Mouse (Mus musculus) spleen, postnatal 36 days (tissue): ENCODE data around the gene Tpmt.

ENCODE experiments used
- DNase-seq, 2 experiments: peaks; one replicate each; pipeline ENCODE4 v3.0.0; 2022; ENCODE audit warnings: low spot score in 2 of 2, mixed read lengths in 1 of 2

Gene Tpmt

GRCm38 (mm10) chr13:47043030-47043680 lies 1.4 kb downstream of the Tpmt start, which contains the start of gene Kdm1b:
Gene Kdm1b, plus strand, starts transcription at chr13:47043499.
- DNase-seq: peak; percentile 98 to 99

GRCm38 (mm10) chr13:47042024-47042633 lies 2.4 kb downstream of the Tpmt start:
- DNase-seq: no peak

GRCm38 (mm10) chr13:47040061-47040460 lies 4.5 kb downstream of the Tpmt start:
- DNase-seq: no peak

GRCm38 (mm10) chr13:47037946-47038345 lies 6.6 kb downstream of the Tpmt start:
- no peak for DNase-seq

- DNase-seq: no peak
These were observed 10.9 kb downstream of the Tpmt start for GRCm38 (mm10) chr13:47033602-47034001.

- no peak for DNase-seq
These were observed 14.0 kb downstream of the Tpmt start for GRCm38 (mm10) chr13:47030376-47031107.

GRCm38 (mm10) chr13:47020798-47021197 lies 23.7 kb downstream of the Tpmt start:
- no peak for DNase-seq

- DNase-seq: no peak
These were observed 24.8 kb downstream of the Tpmt start for GRCm38 (mm10) chr13:47019774-47020173.

GRCm38 (mm10) chr13:47017259-47017658 lies 27.3 kb downstream of the Tpmt start:
- DNase-seq: no peak

- no peak for DNase-seq
These were observed 29.4 kb downstream of the Tpmt start for GRCm38 (mm10) chr13:47015195-47015501.

- peak; percentile 37 to 41 for DNase-seq
These were observed 30.0 kb downstream of the Tpmt start, which contains the start of gene Nhlrc1 for GRCm38 (mm10) chr13:47014334-47015194. Gene Nhlrc1, minus strand, starts transcription at chr13:47014850.

GRCm38 (mm10) chr13:47013740-47014139 lies 30.8 kb downstream of the Tpmt start:
- no peak for DNase-seq

GRCm38 (mm10) chr13:47001590-47001989 lies 42.9 kb downstream of the Tpmt start:
- DNase-seq: no peak

GRCm38 (mm10) chr13:46999498-46999897 lies 45.0 kb downstream of the Tpmt start:
- DNase-seq: no peak

GRCm38 (mm10) chr13:46997355-46997754 lies 47.2 kb downstream of the Tpmt start:
- no peak for DNase-seq

- DNase-seq: no peak
These were observed 51.3 kb downstream of the Tpmt start for GRCm38 (mm10) chr13:46993274-46993551.

GRCm38 (mm10) chr13:46992516-46993273 lies 51.8 kb downstream of the Tpmt start:
- no peak for DNase-seq

GRCm38 (mm10) chr13:46990376-46991011 lies 54.0 kb downstream of the Tpmt start:
- DNase-seq: no peak

GRCm38 (mm10) chr13:46987941-46988340 lies 56.6 kb downstream of the Tpmt start:
- no peak for DNase-seq

GRCm38 (mm10) chr13:46986208-46986607 lies 58.3 kb downstream of the Tpmt start:
- DNase-seq: no peak

- no peak for DNase-seq
These were observed 60.7 kb downstream of the Tpmt start for GRCm38 (mm10) chr13:46983878-46984277.
